Mouse (Mus musculus) liver, postnatal 0 days (tissue): ENCODE measurements around the gene Dcxr.

Source experiments
- CTCF ChIP-seq: sonication (generic); IDR thresholded peaks from 2 replicates; pipeline ENCODE4 v1.5.1; 2016; ENCODE audit warnings: antibody characterized with exemption, low read depth
- EP300 ChIP-seq: IDR thresholded peaks from 2 replicates; pipeline ENCODE4 v1.6.1; 2016; ENCODE audit warnings: antibody characterized with exemption, low read depth, mild to moderate bottlenecking

DNA sequence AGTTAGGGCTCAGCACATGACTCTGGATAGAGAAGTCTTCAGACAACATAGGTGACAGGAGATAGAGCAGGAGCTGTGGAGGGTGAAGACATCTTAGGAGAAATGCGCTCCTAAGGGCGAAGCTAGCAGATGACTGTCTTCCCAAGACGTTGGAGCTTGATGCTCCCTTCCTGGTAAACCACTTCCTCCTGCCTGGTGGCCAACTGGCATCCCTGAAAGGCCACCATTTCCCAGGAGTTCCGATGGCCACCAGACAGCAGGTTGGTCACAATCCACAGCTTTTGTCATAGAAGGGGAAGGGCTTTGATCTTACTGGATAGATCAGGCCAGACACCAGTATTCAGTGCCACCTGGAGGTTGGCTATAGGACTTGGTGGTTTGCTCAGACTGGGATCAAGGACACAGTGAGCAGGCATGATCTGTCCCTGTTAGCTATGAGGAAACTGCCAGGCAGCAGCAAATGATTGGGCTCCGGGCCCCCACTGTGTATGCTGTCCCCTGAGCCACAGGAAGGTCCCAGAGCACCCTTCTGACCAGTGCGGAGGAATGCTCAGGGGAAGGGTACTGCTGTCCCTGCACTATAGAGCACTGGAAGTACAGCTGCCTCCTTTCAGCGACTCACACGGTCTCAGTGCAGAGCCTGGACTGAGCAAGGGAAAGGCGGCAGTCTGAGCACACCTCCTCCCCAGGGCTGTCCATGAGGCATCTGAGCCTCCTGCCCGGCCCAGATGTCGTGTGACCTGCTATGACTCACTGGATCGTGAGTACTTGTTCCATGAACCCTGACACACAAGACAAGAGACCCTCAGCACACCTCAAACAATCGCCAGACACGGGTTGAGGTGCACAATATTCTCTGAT lies 35.0 kb upstream of the Dcxr start:
- TF ChIP-seq CTCF (no peak), EP300 (no peak)
